Mouse (Mus musculus) left cerebral cortex, adult 8-10 months (tissue): ENCODE data around the gene Gdi1. TPM values are rescaled to one million over a fixed set of nuclear protein-coding genes. Genes with fewer than 3 reads are reported as not detected.
"Not testable (repeated sequence)": the region's sequence is repeated elsewhere in the genome, so short reads cannot be mapped to it uniquely, and the experiment has no call there.

Source experiments
- DNase-seq, 2 experiments: peaks; one replicate each; pipeline ENCODE4 v3.0.0; 2022; ENCODE audit warnings: low spot score in 2 of 2
- microRNA-seq, 2 experiments: library from miRNA; unstranded; fragments of <30 nt; microRNA quantifications; one replicate each; pipeline ENCODE4 v1.2.0; 2022
- total RNA-seq, 4 experiments: library from RNA; stranded (reverse); gene quantifications; 2 replicates each; pipeline ENCODE4 v1.2.4; 2022

Gdi1 gene
- total RNA-seq, 4 experiments from 2014 or later, result 615 to 673 (median 650) TPM

GRCm38 (mm10) chrX:74328725-74329161 lies 23.9 kb downstream of the Gdi1 start, which contains the start of gene Plxna3:
TSS of gene Plxna3 (plus strand) at chrX:74329066.
- peak; percentile 26 to 44 for DNase-seq

GRCm38 (mm10) chrX:74329215-74329671 lies 24.4 kb downstream of the Gdi1 start:
- DNase-seq, result no peak

- DNase-seq, result no peak
Measured at GRCm38 (mm10) chrX:74330166-74330930, 25.6 kb downstream of the Gdi1 start.

GRCm38 (mm10) chrX:74352645-74353466 lies 48.1 kb downstream of the Gdi1 start:
- DNase-seq, result no peak

GRCm38 (mm10) chrX:74353467-74353770 lies 48.6 kb downstream of the Gdi1 start, which contains the start of gene Lage3:
TSS of gene Lage3 (minus strand) at chrX:74353618.
- peak; percentile 45 to 66 for DNase-seq

- DNase-seq, result not testable (repeated sequence)
Measured at GRCm38 (mm10) chrX:74357069-74357468, 52.3 kb downstream of the Gdi1 start.

- DNase-seq, result no peak
Measured at GRCm38 (mm10) chrX:74359171-74359570, 54.4 kb downstream of the Gdi1 start.

Small RNA genes within 50 kb of the gene (microRNA-seq; reads per million reads assigned to microRNA genes)
- gene Mir7091 (0 reads per million in 2 experiments), gene Mir7092 (0 reads per million in 2 experiments)

Other genes with a start within 250 kb of the Gdi1 start
- gene Opn1mw, start 177.5 kb upstream of the Gdi1 start, total RNA-seq, result 1 to 10 TPM in 1 of 4 experiments, under 1 TPM in 1, not detected in 2; 0.59 to 2.5 TPM
- 10 to 100 TPM; 87.7 to 95.0 (median 90.3) TPM for gene Mecp2, start 169.6 kb upstream of the Gdi1 start, total RNA-seq
- gene Tex28, start 137.2 kb upstream of the Gdi1 start, total RNA-seq, result not detected
- gene Tktl1, start 127.7 kb upstream of the Gdi1 start, total RNA-seq, result not detected
- 10 to 100 TPM; 48.4 to 70.4 (median 61.4) TPM for gene Flna, start 55.2 kb upstream of the Gdi1 start, total RNA-seq
- gene Emd, start 50.3 kb upstream of the Gdi1 start, total RNA-seq, result 10 to 100 TPM; 33.5 to 39.5 (median 38.8) TPM
- gene Rpl10, start 34.2 kb upstream of the Gdi1 start, total RNA-seq, result 100 to 1,000 TPM; 134 to 270 (median 185) TPM
- 10 to 100 TPM; 60.9 to 67.1 (median 63.8) TPM for gene Taz, start 23.1 kb upstream of the Gdi1 start, total RNA-seq
- gene Dnase1l1, start 22.7 kb upstream of the Gdi1 start, total RNA-seq, result 1 to 10 TPM; 1.8 to 5.0 (median 3.1) TPM
- gene Atp6ap1, start 7.9 kb upstream of the Gdi1 start, total RNA-seq, result 100 to 1,000 TPM; 362 to 373 (median 369) TPM
- gene Fam50a, start 8.0 kb downstream of the Gdi1 start, total RNA-seq, result 10 to 100 TPM; 31.3 to 37.6 (median 33.6) TPM
- 10 to 100 TPM; 21.6 to 29.4 (median 25.8) TPM for gene Plxna3, start 24.1 kb downstream of the Gdi1 start, total RNA-seq
- gene Lage3, start 48.6 kb downstream of the Gdi1 start, total RNA-seq, result 10 to 100 TPM; 22.3 to 28.7 (median 25.7) TPM
- gene Ubl4a, start 68.2 kb downstream of the Gdi1 start, total RNA-seq, result 10 to 100 TPM; 62.8 to 70.3 (median 68.1) TPM
- 1 to 10 TPM; 2.8 to 4.5 (median 3.7) TPM for gene Slc10a3, start 68.4 kb downstream of the Gdi1 start, total RNA-seq
- gene Fam3a, start 88.3 kb downstream of the Gdi1 start, total RNA-seq, result 10 to 100 TPM; 16.8 to 29.9 (median 20.9) TPM
- gene Ikbkg, start 88.3 kb downstream of the Gdi1 start, total RNA-seq, result 10 to 100 TPM; 47.2 to 59.1 (median 51.5) TPM
- 10 to 100 TPM; 32.6 to 42.0 (median 37.0) TPM for gene G6pdx, start 124.2 kb downstream of the Gdi1 start, total RNA-seq
- gene Gm6880, start 176.4 kb downstream of the Gdi1 start, total RNA-seq, result not detected